Mouse (Mus musculus) liver, embryonic 14.5 days (tissue): ENCODE results near the gene Olfr1373. TPM values are rescaled to one million over a fixed set of nuclear protein-coding genes. Genes with fewer than 3 reads are reported as not detected.
A peak's percentile ranks its signal among the peaks of the same experiment; 100 is the strongest.
"Not testable (repeated sequence)": the region's sequence is repeated elsewhere in the genome, so short reads cannot be mapped to it uniquely, and the experiment has no call there.

Experiments
- ATAC-seq: fragments of 200-750 bp; cut with Nextera tagmentation; 2 replicates; pipeline ENCODE4 v1.8.0; 2017; ENCODE audit warnings: moderate number of reproducible peaks, mild to moderate bottlenecking, moderate library complexity; ENCODE audit not compliant: insufficient read depth
- DNase-seq, 3 experiments: peaks; one replicate each; pipeline ENCODE4 v3.0.0-alpha.2; 2012 to 2013; ENCODE audit warnings: low read depth in 3 of 3, low spot score in 3 of 3
- H3K27ac ChIP-seq: fragments of 300-500 bp; sonication (generic); 2 replicates; pipeline ENCODE4 v1.5.1; 2014; ENCODE audit warnings: moderate library complexity, mild to moderate bottlenecking, control low read depth, inconsistent platforms
- H3K27me3 ChIP-seq: fragments of 300-500 bp; sonication (generic); 2 replicates; pipeline ENCODE4 v1.6.1; 2014; ENCODE audit warnings: mild to moderate bottlenecking, low read length, moderate library complexity; ENCODE audit not compliant: control insufficient read depth, insufficient read depth
- H3K36me3 ChIP-seq: fragments of 300-500 bp; sonication (generic); replicated peaks from 2 replicates; pipeline ENCODE4 v1.6.1; 2014; ENCODE audit warnings: low read depth; ENCODE audit not compliant: control insufficient read depth, insufficient read depth
- H3K4me1 ChIP-seq, 2 experiments: fragments of 200-500 bp in 1 of 2; fragments of 300-500 bp in 1 of 2; sonication (generic) in 1 of 2; replicated peaks; 2 replicates each; pipeline ENCODE4 v1.6.1; 2012 to 2014; ENCODE audit warnings: antibody characterized with exemption in 1 of 2, inconsistent platforms in 1 of 2, low read length in 1 of 2; ENCODE audit not compliant: control insufficient read depth in 2 of 2, insufficient read depth in 2 of 2
- H3K4me2 ChIP-seq: fragments of 300-500 bp; sonication (generic); 2 replicates; pipeline ENCODE4 v1.6.1; 2014; ENCODE audit warnings: low read depth, mild to moderate bottlenecking, control low read depth, moderate library complexity
- H3K4me3 ChIP-seq, 2 experiments: fragments of 200-500 bp in 1 of 2; fragments of 300-500 bp in 1 of 2; sonication (generic) in 1 of 2; 2 replicates each; pipeline ENCODE4 v1.5.1; 2012 to 2014; ENCODE audit warnings: low read depth in 2 of 2, low read length in 2 of 2, mild to moderate bottlenecking in 2 of 2, control low read depth in 1 of 2, inconsistent platforms in 1 of 2, moderate library complexity in 1 of 2; ENCODE audit not compliant: insufficient read depth in 1 of 2
- H3K9ac ChIP-seq: fragments of 300-500 bp; sonication (generic); replicated peaks from 2 replicates; pipeline ENCODE4 v1.6.1; 2014; ENCODE audit warnings: mild to moderate bottlenecking, control low read depth, moderate library complexity
- H3K9me3 ChIP-seq: fragments of 300-500 bp; sonication (generic); 2 replicates; pipeline ENCODE4 v1.6.1; 2016; ENCODE audit warnings: low read length, mixed read lengths; ENCODE audit not compliant: control insufficient read depth
- CTCF ChIP-seq: IDR thresholded peaks from 2 replicates; pipeline ENCODE4 v1.5.1; 2016; ENCODE audit warnings: antibody characterized with exemption, low read depth, control low read depth
- EP300 ChIP-seq: IDR thresholded peaks from 2 replicates; pipeline ENCODE4 v1.6.1; 2016; ENCODE audit warnings: antibody characterized with exemption, low read depth
- WGBS: fragments of 180-500 bp; shearing (Covaris S2); extraction: QIAGEN DNeasy Blood & Tissue Kit; methylation state at CpG from one replicate; pipeline ENCODE4 v1.1.7; 2014; ENCODE audit not compliant: insufficient replicate concordance; 5-methylcytosine and 5-hydroxymethylcytosine counted together
- polyA plus RNA-seq, 2 experiments: library from polyadenylated mRNA; depleted of rRNA in 1 of 2; stranded (reverse) in 1 of 2; unstranded in 1 of 2; fragments of >200 nt; fragmentation: Nextera tagmentation in 1 of 2; extraction: Ambion mirVana in 1 of 2; gene quantifications; 2 replicates each; pipeline versions ENCODE4 v1.2.1 to v1.2.3; 2012 to 2014

Olfr1373 gene
- polyA plus RNA-seq, 2 experiments: not detected

DNA sequence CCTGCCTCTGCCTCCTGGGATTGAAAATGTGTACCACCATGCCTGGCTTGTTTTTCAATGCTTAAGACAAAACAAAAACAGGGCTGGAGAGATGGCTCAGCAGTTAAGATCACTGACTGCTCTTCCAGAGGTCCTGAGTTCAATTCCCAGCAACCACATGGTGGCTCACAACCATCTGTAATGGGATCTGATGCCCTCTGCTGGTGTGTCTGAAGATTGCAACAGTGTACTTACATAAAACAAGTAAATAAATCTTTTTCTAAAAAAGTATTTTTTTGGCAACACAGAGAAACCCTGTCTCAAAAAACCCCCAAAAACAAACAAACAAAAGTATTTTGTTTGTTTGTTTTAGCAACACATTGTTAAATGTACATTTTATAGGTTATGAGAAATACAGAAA lies 24.9 kb downstream of the Olfr1373 start:
- not testable (repeated sequence) for ATAC-seq, H3K27me3 ChIP-seq, DNase-seq, H3K4me3 ChIP-seq, H3K9me3 ChIP-seq, H3K4me2 ChIP-seq, H3K27ac ChIP-seq, H3K9ac ChIP-seq
- peaks cover 90% of the 10 kb centered on the region for H3K36me3 ChIP-seq
- TF ChIP-seq CTCF: peak; percentile 53
- peaks cover 12 to 16% of the 10 kb centered on the region in 2 experiments for H3K4me1 ChIP-seq

- Histone ChIP-seq H3K9me3 (no peaks in the 10 kb centered on the region; the same call in 1 of the 2 replicates), H3K9ac (no peak overlapping the region), H3K27ac (no peak overlapping the region), H3K36me3 (peaks cover 78% of the 10 kb centered on the region), H3K4me1 (peaks cover 21 to 23% of the 10 kb centered on the region in 2 experiments), H3K4me2 (no peak overlapping the region), H3K27me3 (no peaks in the 10 kb centered on the region), H3K4me3 (no peak overlapping the region)
- ATAC-seq: no peak
- no peak for DNase-seq
- TF ChIP-seq EP300 (no peak), CTCF (no peak)
- 85% methylated on average over 7 of the region's 7 CpGs for WGBS
Measured at GRCm38 (mm10) chr11:52117156-52117555, 28.2 kb downstream of the Olfr1373 start.

DNA sequence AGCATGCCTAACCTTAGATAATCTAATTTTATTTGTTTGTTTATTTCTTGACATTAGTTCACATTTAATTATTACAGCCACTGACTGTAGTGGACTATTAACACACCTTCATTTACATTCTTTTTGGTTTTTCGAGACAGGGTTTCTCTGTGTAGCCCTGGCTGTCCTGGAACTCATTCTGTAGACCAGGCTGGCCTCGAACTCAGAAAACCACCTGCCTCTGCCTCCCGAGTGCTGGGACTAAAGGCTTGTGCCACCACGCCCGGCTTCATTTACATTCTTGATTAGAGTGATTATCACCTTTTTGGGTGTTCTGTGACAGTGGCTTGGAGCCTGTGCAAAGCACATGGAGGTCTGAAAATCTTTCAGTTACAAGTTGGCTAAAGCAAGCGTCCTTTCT lies 29.2 kb downstream of the Olfr1373 start:
- Histone ChIP-seq H3K36me3 (peaks cover 69% of the 10 kb centered on the region), H3K4me1 (peaks cover 21 to 23% of the 10 kb centered on the region in 2 experiments), H3K27ac (peak overlapping the region; percentile 55), H3K4me2 (peak overlapping the region; percentile 33)
- not testable (repeated sequence) for H3K9ac ChIP-seq, H3K9me3 ChIP-seq, DNase-seq, H3K27me3 ChIP-seq, H3K4me3 ChIP-seq
- 44% methylated on average over 6 of the region's 6 CpGs for WGBS
- peak; percentile 58 for ATAC-seq

- H3K36me3 ChIP-seq: peaks cover 65% of the 10 kb centered on the region
- ATAC-seq (peak; percentile 84), DNase-seq (peak; percentile 68 to 75 (median 70))
- H3K4me3 ChIP-seq: no peak overlapping the region
- H3K27me3 ChIP-seq: no peaks in the 10 kb centered on the region
- no peak for TF ChIP-seq CTCF
- peak; percentile 91 for TF ChIP-seq EP300
- H3K9me3 ChIP-seq: no peaks in the 10 kb centered on the region; the same call in 1 of the 2 replicates
- H3K27ac ChIP-seq: peak overlapping the region; percentile 55
- H3K4me2 ChIP-seq: peak overlapping the region; percentile 33
- WGBS: 24% methylated on average over 3 of the region's 3 CpGs
- H3K4me1 ChIP-seq: peaks cover 21 to 23% of the 10 kb centered on the region in 2 experiments
- H3K9ac ChIP-seq: no peak overlapping the region
Measured at GRCm38 (mm10) chr11:52115479-52115878, 29.8 kb downstream of the Olfr1373 start.

GRCm38 (mm10) chr11:52109421-52109820 lies 35.9 kb downstream of the Olfr1373 start:
- no peak overlapping the region for H3K4me2 ChIP-seq
- 69% methylated on average over 1 of the region's 1 CpGs for WGBS
- no peak for ATAC-seq

More at GRCm38 (mm10) chr11:52109421-52109820, 35.9 kb downstream of the Olfr1373 start:
- no peak overlapping the region for H3K27ac ChIP-seq
- no peaks in the 10 kb centered on the region for H3K9me3 ChIP-seq
- no peaks in the 10 kb centered on the region for H3K27me3 ChIP-seq
- no peak for TF ChIP-seq EP300
- peaks cover 10% of the 10 kb centered on the region for H3K36me3 ChIP-seq
- peaks cover 2 to 9% of the 10 kb centered on the region in 2 experiments; a peak in 3 of 4 replicates for H3K4me1 ChIP-seq
- no peak for DNase-seq
- no peak overlapping the region for H3K4me3 ChIP-seq
- H3K9ac ChIP-seq: no peak overlapping the region
